Mouse (Mus musculus): Measurements from ENCODE around the gene Cth. TPM values are rescaled to one million over a fixed set of nuclear protein-coding genes. Genes with fewer than 3 reads are reported as not detected.

Gene Cth
- total RNA-seq, 2 experiments from 2014 or later, result 7.9 to 8.2 TPM

DNA sequence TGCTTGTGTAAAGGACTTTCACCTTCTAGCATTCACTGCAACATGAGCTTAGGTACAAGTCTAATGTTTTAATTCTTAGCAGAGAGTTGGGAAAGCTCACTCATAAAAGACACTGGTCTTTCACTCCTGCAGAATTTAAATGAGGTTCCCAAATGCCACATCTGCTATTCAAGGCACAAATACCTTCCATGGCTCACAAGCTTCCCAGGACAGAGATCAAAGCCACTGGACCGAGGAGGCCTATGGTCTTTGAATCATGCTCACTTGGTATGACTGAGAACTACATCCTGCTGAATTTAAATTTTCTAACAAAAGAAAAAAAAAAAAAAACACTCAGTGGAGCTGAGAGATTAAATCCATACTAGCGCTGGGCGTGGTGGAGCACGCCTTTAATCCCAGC, 8.5 kb downstream of the Cth start:
- DNase-seq (ENCODE audit: low spot score in 2 of 2), result no peak

DNA sequence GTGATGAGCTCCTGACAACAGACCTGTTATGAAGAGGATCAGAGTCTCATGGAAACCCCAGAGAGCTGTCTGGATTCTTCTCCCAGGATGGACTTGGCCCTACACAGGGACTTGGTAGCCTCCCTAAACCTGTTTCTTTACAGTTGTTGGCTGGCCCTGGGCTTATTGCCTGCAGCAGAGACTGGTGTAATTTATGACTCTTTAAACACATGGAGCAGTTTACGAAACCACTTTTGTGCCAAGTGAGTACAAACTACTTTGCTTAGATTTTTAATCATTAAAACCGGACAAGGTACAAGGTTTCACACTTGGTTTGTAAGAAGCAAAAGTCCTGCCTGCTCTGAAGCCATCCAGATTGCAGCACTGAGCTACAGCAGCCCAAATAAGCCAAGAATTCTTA, 12.7 kb downstream of the Cth start:
- no peak for DNase-seq (ENCODE audit: low spot score in 2 of 2)

DNA sequence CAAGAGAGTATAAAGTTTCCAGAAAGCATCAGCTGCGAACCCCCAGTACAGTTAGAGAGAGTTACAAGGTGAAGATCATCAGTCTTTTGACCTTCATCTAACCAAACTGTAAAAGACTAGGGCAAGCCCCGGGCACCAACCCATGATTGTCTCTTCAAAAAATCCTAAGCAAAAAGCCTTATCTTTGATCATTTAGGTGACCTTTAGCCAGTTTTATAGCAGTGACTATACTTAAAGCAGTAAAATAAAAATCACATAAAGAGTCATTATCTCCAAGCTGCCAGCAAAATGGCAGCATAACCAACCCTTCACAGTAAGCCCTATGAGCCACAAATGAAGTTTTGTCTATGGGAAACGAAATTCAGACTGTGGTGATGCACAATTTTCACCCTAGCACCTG, 14.6 kb downstream of the Cth start:
- no peak for DNase-seq (ENCODE audit: low spot score in 2 of 2)

DNA sequence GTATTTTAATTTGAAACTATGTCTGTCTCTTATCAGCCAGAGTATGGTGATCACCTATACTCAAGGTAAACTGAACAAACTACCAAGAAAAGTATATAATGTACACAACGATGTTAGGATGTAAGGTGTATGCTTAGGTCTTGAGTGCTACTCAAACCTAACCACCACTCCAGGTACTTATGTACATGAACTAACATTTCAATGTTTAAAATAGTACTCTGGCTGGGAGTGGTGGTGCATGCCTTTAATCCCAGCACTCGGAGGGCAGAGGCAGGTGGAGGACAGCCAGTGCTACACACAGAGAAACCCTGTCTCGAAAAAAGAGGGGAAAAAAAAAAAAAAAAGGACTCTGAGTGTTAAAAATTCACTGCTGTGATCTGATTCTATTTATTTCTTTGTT, 16.7 kb downstream of the Cth start:
- no peak for DNase-seq (ENCODE audit: low spot score in 2 of 2)

DNA sequence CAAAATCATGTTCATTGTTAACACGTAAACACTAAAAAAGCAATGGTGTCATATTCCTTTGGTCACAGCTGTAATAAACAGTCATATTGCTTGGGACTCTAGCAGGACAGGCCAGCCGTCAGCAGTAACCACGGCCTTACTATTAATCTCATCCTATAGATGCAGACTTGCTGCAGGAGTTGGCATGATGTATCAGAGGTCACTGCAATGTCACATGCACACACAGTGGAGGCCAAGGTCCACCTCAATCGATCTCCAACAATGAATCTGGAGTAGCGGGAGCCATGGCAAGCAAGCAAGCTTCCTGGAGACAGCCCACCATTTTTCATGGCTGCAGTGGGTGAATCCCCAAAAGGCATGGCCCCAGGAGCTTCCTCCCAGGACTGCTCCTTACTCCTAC, 23.2 kb downstream of the Cth start:
- DNase-seq (ENCODE audit: low spot score in 2 of 2), result no peak

DNA sequence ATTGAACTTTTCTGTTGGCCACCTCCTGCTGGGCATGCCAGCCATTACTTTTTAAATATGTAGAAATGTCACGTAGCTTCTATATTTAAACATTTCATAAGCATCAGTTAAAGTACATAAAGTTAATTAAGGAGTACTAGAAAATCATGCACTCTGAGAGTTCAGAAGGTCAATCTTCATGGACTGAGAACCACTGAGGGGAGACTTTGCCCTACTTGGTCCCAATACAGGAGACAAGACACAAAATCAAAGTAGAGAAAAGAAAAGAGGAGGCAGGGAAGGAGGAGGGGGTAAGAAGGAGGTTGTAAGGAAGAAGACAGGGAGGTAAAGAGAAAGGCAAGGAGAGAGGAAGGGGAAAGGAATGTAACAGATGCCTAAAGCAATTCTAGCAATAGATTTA, 24.9 kb downstream of the Cth start:
- DNase-seq (ENCODE audit: low spot score in 2 of 2), result no peak

DNA sequence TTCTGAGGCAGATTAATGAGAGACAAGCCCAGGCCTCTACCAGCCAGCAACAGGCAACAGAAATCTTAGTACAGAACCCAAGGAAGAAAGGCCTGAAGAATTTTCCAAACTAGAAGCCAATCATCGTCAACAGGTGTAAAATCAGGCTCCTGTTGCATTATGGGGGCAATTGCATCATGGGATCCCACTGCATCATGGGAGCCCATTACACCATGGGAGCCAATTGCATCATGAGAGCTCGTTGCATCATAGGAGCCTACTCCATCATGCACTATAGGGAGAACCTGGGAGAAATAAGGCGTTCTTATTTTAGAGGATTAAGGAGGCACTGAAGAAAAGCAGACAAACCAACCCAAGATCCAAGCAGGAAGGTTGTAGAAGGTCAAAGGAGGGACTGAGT, 27.2 kb downstream of the Cth start:
- no peak for DNase-seq (ENCODE audit: low spot score in 2 of 2)

DNA sequence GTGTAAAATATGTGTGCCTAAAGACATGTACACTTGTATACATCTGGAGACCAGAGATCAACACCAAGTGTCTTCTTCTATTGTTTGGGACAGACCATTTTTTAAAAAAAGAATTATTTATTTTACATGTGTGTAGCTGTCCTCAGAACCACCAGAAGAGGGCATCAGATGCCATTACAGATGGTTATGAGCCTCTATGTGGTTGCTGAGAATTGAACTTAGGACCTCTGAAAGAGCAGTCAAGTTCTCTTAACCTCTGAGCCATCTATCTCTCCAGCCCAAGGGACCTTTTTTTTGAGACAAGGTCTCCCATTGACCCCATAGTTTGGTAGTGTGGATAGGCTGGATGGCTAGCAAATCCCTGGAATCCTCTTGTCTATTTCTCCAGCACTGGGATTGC, 33.1 kb downstream of the Cth start:
- DNase-seq (ENCODE audit: low spot score in 2 of 2), result no peak

DNA sequence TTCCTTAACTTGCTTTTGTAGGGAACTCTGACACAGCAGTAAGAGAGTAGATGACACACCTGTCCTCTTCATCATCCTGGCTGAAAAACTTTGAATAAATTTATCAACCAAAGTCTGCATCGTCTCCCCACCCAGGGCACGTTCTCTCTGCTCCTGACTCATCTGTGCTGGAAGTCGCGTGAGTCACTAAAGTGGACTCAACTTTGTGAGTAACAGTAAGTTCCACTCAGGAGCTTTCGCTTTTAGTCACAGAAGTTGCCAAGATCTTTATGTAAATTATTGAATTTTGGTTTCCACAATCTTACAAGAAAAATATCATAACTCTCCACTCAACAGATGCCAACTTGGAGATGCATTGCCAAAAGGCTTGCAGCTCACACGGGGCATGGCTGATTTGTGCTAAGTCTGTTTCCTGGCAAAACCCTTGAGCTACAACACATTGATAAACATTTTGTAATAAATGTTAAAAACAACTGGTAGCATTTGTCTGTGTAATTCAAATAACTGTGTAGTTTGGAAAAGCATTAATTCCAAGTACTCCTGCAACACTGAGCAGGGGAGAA, 40.7 kb downstream of the Cth start:
- no peak for DNase-seq (ENCODE audit: low spot score in 2 of 2)

DNA sequence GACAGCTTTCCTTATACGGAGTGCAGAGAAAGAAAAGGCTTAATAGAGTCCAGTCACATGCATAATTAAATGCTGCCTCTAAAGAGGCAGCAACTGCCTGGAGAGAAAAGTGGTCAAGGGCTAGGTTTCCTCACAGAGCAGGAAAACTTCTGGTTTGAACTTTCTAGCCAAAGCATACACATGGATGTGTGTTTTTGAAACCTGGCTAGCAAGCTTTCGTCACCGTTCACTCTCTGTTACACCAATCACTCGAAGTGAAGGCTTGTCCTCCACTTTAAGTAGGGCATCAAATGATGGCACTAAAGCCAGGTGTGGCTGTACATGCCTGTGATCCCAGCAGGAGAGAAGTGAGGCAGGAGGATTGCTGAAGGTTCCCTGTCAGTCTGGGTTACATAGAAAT, 41.8 kb downstream of the Cth start:
- DNase-seq (ENCODE audit: low spot score in 2 of 2), result no peak

DNA sequence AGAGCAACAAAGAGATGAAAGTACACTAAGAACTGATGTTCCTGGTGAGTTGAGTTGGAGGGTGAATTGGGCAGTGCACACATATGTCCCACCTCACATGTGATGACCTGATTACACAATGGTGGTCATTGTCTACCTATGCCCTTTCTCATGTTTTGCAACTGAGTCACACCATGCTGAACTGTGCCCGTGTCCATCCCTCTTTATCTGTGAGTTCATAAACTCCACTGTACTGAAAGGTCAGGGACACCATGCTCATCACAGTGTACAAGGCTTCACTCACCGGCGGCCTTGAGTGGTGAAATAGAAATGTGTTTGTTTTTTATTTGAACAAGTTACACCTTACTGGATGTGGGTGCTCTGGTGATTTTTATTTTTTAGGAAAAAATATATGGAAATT, 42.9 kb downstream of the Cth start:
- DNase-seq (ENCODE audit: low spot score in 2 of 2), result no peak

DNA sequence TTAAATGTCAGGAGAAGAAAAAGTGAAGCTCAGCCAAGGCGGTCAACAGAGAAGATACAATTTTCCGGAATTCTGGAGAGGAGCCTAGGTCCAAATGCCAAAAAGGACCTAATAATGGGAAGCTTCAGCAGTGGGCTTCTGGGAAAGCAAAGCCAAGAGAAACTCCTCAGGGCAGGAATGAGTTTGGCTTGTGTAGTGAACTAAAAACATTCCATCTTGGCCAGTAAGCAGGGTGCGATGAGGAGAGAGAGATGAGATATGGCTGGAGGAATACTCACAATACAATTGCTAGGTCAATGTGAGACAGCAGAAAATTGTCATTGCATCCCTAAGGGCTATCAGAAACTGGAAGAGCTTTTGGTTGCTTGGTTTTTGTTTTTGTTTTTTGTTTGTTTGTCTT, 43.9 kb downstream of the Cth start:
- DNase-seq (ENCODE audit: low spot score in 2 of 2), result no peak

DNA sequence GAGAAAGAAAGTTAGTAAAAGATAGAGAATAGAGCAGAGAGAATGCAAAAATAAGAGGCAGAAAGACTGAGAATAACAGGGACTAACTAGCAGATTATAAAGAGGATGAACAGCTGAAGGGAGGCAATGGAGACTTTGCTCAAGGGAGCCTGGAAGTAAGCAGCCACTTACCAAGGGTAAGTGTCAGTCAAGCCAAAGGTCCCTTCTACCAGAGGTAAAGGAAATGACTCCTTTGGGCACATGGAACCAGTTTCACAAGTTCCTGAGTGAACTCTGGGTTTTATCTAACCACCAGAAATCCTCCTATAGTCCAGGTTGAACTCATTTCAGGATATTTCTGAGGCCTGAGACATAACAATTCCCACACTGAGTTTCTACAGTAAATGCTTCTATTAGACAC, 47.0 kb downstream of the Cth start:
- no peak for DNase-seq (ENCODE audit: low spot score in 2 of 2)

DNA sequence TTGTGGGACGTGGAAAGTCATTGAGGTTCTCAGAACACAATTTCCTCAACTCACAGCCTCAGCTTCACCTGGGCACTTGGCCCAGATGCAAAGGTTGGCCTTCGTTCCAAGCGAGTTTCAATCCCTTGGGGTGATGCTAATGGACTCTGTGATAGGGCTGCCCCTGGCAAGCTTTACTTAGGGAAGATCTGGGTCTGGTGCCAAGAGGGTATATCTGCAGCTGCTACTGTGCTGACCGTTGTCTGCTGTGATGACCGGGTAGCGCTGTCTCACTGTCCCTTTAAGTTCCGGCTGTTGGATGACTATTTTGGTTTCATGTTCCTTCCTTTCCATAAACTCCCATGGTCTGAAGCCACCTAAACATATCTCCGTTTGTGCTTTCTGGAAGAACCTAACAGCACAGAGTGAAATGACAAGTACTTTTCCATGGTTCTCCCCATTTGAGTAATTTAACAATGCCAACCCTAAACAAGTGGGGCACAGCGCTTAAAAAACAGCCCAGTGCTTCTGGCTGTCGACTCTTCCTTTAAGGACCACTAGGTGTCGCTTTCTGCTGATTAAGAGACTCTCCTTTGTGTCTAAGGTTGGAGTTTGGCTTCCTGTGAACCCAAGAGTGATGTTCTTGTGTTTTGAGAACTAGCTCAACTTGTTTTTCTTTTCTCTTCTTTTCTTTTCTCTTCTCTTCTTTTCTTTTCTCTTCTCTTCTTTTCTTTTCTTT, 48.3 kb downstream of the Cth start:
- DNase-seq (ENCODE audit: low spot score in 2 of 2), result peak; percentile 52 to 60

DNA sequence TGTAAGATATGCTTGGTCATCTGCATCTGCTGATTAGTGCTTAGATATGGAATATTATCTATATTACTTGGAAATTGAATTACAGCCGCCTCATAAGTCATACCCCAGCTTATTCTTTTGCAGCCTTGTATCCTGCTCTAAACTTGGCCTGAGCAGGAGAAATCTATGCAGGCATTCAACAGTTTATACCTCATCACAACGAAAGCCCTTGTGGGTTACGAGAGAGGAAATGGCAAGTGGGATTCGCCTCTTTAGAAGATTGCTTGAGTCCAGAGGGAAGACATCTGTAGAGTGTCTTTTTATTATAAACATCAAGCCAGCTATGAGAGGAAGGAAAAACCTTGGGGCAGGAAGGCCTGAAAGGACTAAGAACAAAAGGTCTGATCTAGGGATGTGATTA, 52.0 kb downstream of the Cth start:
- DNase-seq (ENCODE audit: low spot score in 2 of 2), result no peak

DNA sequence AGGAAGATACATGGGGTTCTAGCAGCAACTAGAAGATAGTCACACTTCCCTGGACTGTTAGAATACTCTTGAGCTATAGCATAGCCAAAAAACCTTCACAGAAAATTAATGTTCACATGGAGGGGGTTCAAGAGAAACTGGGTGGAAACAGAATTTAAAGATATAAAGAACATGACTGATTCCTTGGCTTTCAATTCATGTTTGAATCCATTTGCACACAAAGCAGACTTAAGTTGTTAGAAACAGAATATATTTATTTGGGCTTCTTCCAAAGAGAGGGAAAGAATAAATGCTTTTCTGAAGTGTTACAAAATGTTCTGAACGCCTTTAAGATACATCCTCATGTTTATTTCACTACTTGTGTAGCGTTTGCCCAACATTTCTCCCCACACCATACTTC, 57.0 kb downstream of the Cth start:
- DNase-seq (ENCODE audit: low spot score in 2 of 2), result no peak

DNA sequence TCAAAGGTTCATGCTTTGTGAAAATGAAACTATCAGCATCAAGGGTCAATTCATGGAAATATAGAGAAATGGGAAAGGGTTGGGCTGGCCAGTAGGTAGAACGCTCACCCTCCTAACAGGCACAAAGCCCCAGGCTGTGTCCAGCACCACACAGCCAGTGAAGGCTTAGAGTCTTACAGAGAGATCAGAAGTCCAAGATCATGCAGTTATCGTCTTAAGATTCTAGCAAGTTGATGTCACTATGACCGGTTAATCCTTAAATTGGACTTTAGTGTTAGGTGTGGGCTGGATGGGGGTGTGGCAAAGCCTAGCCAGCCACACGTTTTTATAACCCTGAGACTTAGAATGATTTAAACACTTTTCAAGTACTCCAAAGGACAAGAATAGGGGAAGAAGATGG, 58.6 kb downstream of the Cth start:
- no peak for DNase-seq (ENCODE audit: low spot score in 2 of 2)

DNA sequence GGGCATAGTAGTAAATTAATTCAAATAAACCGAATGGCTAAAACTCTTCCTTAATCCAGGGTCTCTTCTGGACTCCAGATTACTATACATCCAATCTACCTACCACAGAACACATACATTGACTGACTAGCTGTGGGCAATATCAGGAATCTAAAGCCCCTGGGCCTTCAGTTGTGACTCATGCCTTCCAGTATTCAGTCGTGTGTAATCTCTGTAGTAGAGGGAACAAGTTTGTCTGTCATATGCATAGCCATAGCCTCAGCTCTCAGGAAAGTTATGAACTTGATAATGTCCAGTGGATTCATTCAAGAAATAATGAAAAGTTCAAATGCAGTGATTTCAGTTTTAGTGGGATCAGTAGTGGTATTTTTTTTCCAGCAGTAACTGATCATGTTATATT, 59.0 kb downstream of the Cth start:
- no peak for DNase-seq (ENCODE audit: low spot score in 2 of 2)

DNA sequence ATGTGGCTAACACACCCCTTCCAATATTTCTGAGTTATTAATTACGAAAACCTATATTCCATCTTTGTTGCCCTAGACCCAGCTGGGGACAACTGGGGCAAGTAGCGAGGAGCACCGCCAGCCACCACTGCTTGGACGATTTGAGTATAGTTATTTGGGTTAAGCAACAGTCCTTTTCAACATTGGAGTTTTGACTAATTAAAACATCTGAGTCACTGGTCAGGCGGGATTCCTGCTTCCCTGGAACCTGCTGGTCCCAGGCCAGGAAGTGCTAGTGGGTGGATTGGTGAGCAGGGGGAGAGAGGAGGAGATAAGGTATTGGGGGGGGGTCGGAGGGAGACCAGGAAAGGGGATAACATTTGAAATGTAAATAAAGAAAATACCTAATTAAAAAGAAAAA, 59.4 kb downstream of the Cth start:
- no peak for DNase-seq (ENCODE audit: low spot score in 2 of 2)

DNA sequence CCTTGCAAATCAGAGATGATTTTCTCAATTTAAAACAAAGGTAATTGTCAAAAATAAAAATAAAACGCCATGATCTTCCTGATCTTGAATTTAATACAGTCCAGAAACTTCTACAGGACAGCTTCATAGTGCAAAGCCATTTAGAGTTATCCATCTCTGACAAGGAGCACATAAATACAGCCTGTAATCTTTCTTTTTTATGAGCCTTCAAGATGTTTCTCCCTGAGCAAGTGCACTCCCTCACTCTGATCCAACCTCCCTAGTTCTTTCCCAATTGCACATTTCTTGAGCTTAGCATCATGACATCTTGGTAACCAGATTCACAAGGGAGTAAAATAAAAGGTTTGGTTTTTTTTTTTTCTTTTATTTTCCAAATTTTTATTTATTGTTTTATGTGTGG, 72.1 kb downstream of the Cth start:
- DNase-seq (ENCODE audit: low spot score in 2 of 2), result no peak

DNA sequence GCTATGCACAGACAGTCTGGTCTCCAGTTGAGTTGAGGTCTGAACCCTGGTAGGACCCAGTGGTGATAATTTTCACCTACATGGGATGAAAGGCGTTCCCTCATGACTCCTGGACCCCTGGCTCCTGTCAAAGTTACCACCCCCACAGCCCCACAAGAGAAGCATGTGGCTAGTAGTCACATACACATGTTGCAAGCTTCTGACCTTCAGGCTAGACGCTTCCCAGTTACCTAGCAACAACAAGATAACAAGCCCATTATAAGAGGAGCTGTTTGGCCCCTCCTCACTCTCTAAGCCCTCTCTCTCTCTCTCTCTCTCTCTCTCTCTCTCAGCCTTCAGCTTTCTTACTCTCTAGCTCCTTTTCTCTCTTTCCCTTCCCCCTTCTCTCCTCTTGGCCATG, 76.4 kb downstream of the Cth start:
- DNase-seq (ENCODE audit: low spot score in 2 of 2), result no peak

DNA sequence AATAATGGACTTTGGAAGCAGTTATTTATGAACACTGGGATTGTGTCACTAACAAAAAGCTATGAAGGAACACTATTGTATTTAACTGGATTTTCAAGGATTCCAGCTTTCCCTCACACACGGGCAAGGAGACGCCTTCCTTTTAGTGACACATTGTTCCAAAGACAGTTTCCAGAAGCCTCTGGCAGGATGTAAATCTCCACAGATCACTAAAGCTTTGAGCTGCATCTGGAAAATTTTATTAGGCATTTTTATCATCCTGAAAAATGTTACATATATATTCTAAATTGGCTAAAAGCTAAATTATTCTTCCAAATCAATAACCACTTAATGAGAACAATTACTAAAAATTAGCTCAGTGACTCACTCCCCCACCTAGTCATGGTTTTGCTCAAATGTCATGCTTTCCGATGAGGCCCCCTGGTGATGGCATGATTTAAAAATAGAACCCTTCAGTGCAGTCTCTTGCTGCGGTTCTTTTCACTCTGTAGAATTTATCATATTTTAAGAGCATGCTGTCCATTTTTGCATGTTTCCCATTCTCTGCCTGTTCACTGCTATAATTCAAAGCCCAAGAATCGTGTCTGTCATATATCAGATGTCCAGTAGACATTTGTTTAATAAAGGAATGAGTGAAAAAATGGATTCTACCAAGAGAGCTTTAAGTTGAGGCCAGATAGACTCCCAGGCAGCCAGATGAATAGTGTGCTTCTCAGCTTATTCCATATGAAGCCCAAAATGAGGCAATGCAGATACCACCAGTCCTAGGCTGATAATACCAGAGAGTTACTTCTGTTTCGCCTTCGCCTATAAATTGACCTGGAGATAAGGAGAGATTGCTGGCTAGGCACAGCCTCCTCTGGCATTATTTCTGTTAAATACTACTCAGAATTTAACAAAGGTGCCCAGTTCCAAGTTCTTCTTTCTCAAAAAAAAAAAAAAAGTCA, 77.3 kb downstream of the Cth start:
- peak in 1 of 2 experiments; percentile 11 for DNase-seq (ENCODE audit: low spot score in 2 of 2)

Measured in layer of hippocampus, postnatal 10 days (tissue).